Mouse (Mus musculus): ENCODE measurements around the gene Slc22a20. TPM values are rescaled to one million over a fixed set of nuclear protein-coding genes. Genes with fewer than 3 reads are reported as not detected.

Slc22a20 gene
- not detected for polyA plus RNA-seq (2017; shearing (Covaris generic))

DNA sequence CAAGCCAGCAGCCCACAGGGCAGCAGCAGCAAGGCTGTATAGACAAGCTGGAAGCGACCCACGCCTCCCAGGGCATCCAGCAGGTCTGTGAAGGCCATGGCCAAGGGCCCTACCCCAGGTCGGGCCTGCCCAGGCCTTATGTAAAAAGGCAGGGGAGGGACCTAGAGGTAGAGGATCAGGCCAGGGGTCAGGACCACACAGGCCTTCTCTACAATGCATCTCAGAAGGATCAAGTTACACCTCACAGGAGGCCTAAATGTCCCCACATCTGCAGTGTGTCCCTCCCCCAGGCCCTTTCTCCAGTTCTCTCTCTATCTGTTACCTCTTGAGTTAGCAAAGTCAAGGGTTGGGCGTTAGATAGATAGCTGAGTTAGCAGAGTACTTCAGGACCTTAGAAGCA, at the start of gene Slc22a20:
TSS of gene Slc22a20 (minus strand) at position 101 of the 400 bp plus-strand sequence.
- no peak for ATAC-seq

- ATAC-seq, result no peak
Observed at GRCm38 (mm10) chr19:6030520-6031280, 44.8 kb upstream of the Slc22a20 start.

- ATAC-seq, result no peak
Observed at GRCm38 (mm10) chr19:6029426-6029825, 43.5 kb upstream of the Slc22a20 start.

DNA sequence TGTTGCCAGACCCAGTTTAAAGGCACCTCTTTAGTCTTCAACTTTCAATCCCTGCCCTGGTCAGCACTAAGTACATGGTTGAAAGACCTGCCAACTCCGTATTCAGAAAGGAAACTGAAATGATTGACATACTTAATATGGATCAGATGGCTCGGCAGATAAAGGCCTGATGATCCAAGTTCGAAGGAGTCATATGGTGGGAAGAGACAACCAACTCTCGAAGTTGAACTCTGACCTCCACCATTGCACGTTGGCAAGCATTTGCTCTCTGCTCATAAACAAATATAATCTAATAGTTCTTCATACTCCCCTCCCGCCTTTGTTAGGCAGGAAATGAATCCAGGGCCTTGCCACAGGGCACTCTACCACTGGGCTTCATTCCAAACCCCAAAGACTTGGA, 43.0 kb upstream of the Slc22a20 start:
- ATAC-seq, result no peak

- no peak for ATAC-seq
Observed at GRCm38 (mm10) chr19:6023930-6024329, 38.0 kb upstream of the Slc22a20 start.

GRCm38 (mm10) chr19:6023059-6023458, 37.1 kb upstream of the Slc22a20 start:
- no peak for ATAC-seq

GRCm38 (mm10) chr19:6020276-6020675, 34.3 kb upstream of the Slc22a20 start:
- no peak for ATAC-seq

DNA sequence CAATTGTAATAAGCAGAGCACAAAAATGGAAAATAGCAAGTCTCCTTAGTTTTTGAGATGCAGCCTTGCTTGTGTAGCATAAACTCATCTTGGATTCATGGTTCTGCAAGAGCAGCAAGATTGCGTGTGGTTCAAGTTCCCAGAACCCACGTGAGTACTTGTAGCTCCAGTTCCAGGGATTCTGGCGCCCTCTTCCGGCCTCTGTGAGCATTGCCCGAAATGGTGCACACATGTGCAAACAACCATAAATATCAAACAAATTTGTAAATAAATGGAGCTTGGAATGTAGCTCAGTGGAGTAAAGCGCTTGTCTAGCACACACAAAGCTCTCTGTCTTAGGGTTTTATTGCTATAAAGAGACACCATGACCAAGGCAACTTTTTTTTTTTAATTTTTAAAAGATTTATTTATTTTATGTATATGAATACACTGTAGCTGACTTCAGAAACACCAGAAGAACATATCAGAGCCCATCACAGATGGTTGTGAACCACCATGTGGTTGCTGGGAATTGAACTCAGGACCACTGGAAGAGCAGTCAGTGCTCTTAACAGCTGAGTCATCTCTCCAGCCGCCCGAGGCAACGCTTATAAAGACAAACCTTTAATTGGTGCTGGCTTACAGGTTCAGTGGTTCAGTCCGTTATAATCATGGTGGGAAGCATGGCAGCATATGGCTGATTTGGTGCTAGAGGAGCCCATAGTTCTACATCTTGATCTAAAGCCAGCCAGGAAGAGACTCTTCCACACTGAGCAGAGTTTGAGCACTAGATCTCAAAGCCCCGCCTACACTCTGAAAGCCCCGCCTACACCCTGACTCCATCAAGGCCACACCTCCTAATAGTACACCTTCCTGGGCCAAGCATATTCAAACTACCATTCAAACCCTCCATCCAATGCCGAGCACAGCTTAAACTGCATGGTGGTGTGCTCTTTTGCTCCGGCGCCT, 32.5 kb upstream of the Slc22a20 start:
- ATAC-seq, result peak; percentile 58

DNA sequence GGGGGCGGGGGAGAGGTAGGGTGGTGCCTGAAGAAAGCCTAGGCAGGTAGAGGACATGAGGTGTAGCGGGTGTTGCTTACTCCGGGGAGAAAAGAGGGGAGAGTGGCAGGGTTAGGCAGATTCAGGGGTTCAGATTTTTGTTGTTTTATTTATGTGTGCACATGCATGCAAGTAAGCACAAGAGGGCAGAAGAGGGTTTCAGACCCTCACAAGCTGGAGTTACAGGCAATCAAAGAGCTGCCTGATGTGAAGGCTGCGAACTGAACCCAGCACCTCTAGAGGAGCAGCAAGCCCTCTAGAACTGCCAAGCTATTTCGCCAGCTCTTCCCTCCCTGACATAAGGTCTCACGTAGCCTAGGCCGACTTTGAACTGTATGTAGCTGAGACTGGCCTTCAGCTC, 30.6 kb upstream of the Slc22a20 start:
- ATAC-seq, result no peak

DNA sequence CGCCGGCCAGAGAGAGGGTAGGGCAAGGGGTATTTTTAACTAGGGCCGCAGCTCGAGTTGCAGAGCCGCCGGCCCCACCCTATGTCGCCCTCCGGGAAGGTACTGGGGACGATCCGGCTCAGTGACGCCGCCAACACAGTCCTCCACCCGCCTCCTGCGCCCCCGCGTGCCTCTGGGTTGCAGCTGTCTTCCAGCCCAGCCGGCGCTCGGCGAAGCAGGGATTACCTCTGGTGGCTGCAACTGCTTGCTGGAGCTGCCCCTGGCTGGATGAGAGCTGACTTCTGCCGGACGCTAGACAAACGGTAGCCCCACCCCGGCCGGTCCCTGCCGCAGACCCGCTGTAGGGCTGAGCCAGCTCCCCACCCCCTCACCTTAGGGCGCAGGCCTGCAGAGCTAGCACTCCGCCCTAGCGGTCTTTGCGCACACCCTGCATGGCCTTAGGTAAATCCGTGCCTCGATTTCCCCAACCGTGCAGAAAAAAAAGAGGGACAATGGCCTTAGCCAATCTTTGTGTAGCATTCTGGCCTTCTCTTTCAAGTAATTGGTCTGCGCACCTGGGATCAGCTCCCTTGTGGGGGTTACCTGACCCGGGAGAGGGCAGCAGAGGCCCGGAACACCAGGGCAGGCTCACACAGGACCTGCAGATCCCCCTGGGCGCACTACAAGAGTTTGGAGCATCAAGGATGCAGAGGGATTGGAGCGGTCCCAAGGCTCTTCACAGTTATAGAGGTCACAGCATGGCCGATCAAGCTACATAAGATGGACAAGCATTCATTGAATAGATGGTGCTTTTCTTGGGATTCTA, 29.8 kb upstream of the Slc22a20 start, which contains the start of gene Capn1:
TSS of gene Capn1 (minus strand) at position 387 of the 805 bp plus-strand sequence.
- peak; percentile 74 for ATAC-seq

DNA sequence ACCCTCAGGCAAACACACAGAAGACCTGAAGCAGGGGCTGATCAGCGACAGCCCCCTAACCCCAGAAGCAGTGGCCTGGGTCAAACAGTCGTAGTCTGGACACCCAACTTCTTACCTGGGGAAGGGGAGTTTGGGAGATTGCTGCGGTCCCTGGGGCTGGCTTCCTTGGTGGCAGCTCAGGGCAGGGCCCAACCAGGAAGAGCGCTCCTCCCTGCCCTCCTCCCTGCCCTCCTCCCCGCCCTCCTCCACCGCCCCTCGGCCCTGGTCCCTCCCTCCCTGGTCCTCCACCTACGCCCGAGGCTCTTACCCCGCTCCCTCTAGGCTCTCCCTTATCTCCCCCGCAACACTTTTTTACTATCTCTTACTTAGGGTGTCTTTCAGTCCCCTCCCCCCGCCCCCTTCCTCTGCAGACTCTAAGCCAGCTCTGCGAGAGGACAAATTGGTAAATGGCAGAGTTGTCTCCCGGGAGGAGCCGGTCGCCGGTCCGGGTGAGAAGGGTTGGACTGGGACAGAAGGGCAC, 29.1 kb upstream of the Slc22a20 start:
- peak; percentile 68 for ATAC-seq

GRCm38 (mm10) chr19:6013691-6014090, 27.7 kb upstream of the Slc22a20 start:
- ATAC-seq, result no peak

DNA sequence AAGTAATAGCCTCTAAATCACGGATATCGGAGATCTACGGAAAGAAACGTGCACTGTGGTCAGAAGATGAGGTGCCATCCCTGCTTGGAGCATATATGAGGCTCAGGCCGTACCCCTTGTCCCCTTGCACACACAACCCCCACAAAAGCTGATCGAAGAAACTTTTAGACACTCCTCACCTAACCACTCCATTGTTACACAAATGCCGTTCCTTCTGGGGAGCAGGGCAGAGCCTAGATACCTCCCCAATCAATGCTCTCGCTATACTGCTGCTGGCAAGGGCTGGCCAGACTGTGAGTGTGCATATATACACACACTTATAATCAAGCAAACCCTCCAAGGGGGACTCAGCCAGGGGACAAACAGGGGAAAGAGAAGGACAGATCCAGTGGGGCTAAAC, 23.2 kb upstream of the Slc22a20 start:
- ATAC-seq, result no peak

DNA sequence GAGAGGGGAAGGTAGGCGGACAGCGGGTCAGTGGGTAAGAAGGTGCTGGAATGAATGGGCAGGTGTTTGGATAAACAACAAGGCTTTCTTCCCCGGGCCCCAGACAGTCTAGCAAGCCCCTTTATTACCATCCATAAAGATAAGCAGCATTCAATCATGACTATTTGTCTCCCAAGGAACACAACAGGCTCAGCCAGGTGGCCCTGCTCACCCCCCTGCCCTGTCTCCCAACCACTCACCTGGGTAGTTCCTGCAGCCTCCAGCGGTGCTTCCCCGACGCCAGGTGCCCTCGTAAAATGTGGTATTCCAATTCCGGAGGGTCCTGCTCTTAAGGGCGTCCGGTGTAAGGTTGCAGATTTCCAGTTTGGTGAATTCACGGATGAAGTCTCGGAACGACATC, 21.1 kb upstream of the Slc22a20 start:
- ATAC-seq, result no peak

- ATAC-seq, result no peak
Observed at GRCm38 (mm10) chr19:6005541-6005940, 19.6 kb upstream of the Slc22a20 start.

- ATAC-seq, result no peak
Observed at GRCm38 (mm10) chr19:5999969-6000368, 14.0 kb upstream of the Slc22a20 start.

DNA sequence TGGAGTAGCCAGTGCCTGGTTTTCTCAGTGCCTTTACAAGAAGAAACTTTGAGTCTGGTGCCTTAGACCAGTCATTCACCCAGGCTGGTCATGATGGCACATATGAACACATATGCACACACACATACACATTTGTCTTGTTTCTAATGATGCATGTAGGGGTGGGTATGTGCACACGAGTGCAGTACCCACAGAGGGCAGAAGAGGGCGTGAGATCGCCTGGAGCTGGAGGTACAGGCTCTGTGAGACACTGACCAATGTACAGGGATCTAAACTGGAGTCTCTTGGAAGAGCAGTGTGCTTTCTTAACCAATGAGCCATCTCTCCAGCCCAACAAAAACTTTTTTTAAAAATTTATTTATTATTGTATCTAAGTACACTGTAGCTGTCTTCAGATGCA, 12.2 kb upstream of the Slc22a20 start:
- ATAC-seq, result no peak

DNA sequence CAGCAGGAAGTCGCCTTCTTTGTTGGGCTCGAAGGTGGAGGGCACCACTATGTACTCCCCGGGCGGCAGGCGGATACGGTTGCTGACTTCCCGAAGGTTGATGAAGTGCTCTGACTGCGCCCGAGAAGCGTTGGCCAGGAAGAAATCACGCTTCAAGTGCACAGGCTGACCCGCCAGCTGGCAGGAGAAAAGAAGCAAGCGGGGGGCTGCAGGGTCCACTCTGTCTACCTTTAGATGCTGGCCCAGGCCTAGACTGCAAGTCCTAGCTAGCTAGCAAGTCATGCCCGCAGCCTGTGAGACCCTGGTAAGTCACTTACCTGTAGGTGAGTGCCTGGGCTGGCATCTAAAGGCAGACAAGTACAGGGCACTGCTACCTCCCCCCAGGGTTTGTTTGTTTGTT, 8.8 kb upstream of the Slc22a20 start:
- ATAC-seq, result no peak

GRCm38 (mm10) chr19:5992012-5992411, 6.1 kb upstream of the Slc22a20 start:
- no peak for ATAC-seq

DNA sequence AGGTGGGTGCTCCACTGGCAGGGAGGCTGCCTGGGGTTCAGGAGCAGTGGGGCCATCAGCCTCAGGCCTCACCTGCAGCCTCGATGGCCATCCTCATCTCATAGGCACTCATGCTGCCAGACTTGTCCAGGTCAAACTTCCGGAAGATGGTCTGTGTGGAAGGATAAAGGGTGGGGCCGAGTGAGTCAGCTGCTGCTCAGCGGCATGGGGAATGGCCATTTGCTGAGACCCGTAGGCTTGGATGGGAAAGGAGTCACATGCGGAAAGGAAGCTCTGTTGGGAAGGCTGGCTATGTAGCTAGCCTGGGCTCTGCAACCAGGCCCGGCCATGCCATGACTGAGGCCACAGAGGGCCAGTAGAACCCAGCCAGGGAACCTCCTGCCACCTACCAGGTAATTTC, 5.5 kb upstream of the Slc22a20 start:
- no peak for ATAC-seq

- no peak for ATAC-seq
Observed at GRCm38 (mm10) chr19:5990921-5991320, 5.0 kb upstream of the Slc22a20 start.

- ATAC-seq, result no peak
Observed at GRCm38 (mm10) chr19:5990033-5990432, 4.1 kb upstream of the Slc22a20 start.

Measured in CD4-positive, CD25-positive, alpha-beta regulatory T cell, adult 4 months (primary cell).